Mouse (Mus musculus): ENCODE results near the gene Ccdc182. TPM values are rescaled to one million over a fixed set of nuclear protein-coding genes. Genes with fewer than 3 reads are reported as not detected.

The Ccdc182 gene
- total RNA-seq (2014; rRNA removed) (not detected in 2 replicates), polyA plus RNA-seq (2015; fragmentation: Nextera tagmentation; extraction: Ambion mirVana) (0.15 TPM in 1 of 2 replicates, not detected in the other)

DNA sequence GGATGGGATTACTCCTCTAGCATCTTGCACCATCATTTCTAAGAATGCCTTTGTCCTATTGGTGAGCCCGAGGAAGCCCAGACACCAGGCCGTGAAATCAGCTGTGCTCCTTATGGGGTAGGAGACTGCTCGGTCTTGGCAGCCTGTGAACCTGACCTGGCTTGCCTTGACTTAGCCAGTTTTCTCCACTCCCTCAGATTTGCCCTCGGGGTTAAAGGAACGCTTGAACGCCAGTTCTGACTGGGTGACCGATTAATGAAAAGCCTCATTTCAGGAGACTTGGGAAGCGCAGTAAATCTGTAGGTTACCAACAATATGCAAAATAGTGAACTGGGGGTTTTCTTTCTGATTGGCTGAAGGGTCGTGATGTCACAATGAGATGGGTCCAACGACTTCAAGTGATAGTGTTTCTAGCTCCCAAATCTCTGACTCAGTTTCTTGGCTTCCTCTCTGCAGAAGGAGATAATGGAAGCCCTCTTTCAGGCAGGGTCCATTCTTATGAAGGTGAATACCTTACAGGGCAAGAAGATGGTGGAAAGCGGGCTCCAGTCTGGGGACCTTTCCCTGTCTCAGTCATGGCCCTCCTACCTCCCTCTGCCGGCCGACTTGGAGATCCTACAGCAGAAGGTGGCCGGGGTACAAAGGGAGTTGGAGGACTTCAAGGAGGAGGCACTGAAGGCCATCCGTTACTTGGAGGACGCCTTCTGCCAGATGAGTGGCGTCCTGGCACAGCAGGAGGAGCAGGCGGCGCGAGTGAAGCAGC is at the start of gene Ccdc182:
Gene Ccdc182, plus strand, starts transcription at position 428 of the 763 bp plus-strand sequence.
- 33% methylated on average over 20 of the region's 20 CpGs for WGBS
- DNase-seq (ENCODE audit: low spot score) = no peak
- Histone ChIP-seq H3K27ac (no peak within 1 kb of the TSS), H3K9me3 (ENCODE audit: low read length) (no peaks in the 10 kb centered on the region), H3K27me3 (ENCODE audit: insufficient read depth, low read length) (no peaks in the 10 kb centered on the region), H3K36me3 (ENCODE audit: insufficient read depth, low read length) (no peaks in the 10 kb centered on the region), H3K9ac (replicated peaks; ENCODE audit: low read length) (no peak within 1 kb of the TSS), H3K4me3 (ENCODE audit: low read length) (peak within 1 kb of the TSS; percentile 12; the same call in 1 of the 2 replicates), H3K4me1 (ENCODE audit: insufficient read depth, low read length) (peaks cover 8% of the 10 kb centered on the region; the same call in 1 of the 2 replicates), H3K4me2 (ENCODE audit: low read depth, low read length) (peak within 1 kb of the TSS; percentile 38)
- TF ChIP-seq CTCF (IDR thresholded peaks at IDR 0.05; ENCODE audit: low read depth) = peak; percentile 46
- no peak for ATAC-seq

DNA sequence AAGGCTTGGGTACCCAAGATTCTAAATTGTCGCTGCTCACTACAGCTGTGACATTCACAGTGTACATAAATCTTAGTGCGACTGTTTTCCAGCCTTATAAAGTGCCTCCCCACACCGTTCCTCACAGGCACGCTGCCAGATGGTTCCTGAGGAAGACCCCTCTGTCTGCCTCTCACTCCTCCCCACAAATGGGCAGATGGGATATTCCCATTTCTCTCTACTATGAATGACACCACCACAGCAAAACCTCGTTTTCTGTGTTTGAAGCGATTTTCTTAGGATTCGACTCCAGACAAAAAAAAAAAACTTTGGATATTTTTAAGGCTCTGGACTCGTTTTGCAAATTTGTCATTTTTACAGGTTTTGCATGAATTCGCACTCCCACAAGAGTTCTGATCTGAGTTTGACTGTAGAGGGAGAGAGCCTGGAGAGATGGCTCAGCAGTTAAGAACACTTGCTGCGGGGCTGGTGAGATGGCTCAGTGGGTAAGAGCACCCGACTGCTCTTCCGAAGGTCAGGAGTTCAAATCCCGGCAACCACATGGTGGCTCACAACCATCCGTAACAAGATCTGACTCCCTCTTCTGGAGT is 48.2 kb upstream of the Ccdc182 start:
- Histone ChIP-seq H3K9ac (replicated peaks; ENCODE audit: low read length) (no peak overlapping the region), H3K9me3 (ENCODE audit: low read length) (no peaks in the 10 kb centered on the region), H3K27ac (no peak overlapping the region), H3K4me3 (ENCODE audit: low read length) (no peak overlapping the region), H3K4me2 (ENCODE audit: low read depth, low read length) (no peak overlapping the region), H3K27me3 (ENCODE audit: insufficient read depth, low read length) (no peaks in the 10 kb centered on the region; the same call in 1 of the 2 replicates), H3K4me1 (ENCODE audit: insufficient read depth, low read length) (peaks cover 7% of the 10 kb centered on the region), H3K36me3 (ENCODE audit: insufficient read depth, low read length) (no peaks in the 10 kb centered on the region)
- 76% methylated on average over 14 of the region's 14 CpGs for WGBS
- DNase-seq (ENCODE audit: low spot score) (no peak), ATAC-seq (no peak)
- TF ChIP-seq CTCF (IDR thresholded peaks at IDR 0.05; ENCODE audit: low read depth) = no peak

DNA sequence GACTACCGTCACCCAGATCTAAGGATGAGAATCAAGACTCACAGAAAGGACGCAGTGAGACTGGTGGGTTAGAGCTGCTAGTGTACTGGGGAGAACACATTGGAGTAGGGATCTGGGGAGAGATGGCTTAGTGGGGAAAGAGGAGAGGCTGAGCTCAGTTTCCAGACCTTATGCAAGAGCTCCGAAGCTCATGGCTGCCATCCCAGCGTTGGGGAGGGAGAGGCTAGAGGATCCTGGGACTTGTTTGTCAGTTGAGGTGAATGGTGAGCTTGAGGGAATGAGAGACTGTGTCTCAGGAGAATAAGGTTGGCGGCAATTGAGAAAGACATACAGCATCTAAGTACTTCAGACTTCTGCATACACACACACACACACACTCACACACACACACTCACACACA is 45.2 kb upstream of the Ccdc182 start:
- Histone ChIP-seq H3K9me3 (ENCODE audit: low read length) (no peaks in the 10 kb centered on the region), H3K9ac (replicated peaks; ENCODE audit: low read length) (no peak overlapping the region), H3K4me1 (ENCODE audit: insufficient read depth, low read length) (peaks cover 15% of the 10 kb centered on the region), H3K4me2 (ENCODE audit: low read depth, low read length) (no peak overlapping the region), H3K27me3 (ENCODE audit: insufficient read depth, low read length) (no peaks in the 10 kb centered on the region; the same call in 1 of the 2 replicates), H3K4me3 (ENCODE audit: low read length) (no peak overlapping the region), H3K27ac (no peak overlapping the region), H3K36me3 (ENCODE audit: insufficient read depth, low read length) (no peaks in the 10 kb centered on the region)
- whole genome bisulfite sequencing = 53% methylated on average over 5 of the region's 5 CpGs
- ATAC-seq (no peak), DNase-seq (ENCODE audit: low spot score) (no peak)
- TF ChIP-seq CTCF (IDR thresholded peaks at IDR 0.05; ENCODE audit: low read depth) = no peak

DNA sequence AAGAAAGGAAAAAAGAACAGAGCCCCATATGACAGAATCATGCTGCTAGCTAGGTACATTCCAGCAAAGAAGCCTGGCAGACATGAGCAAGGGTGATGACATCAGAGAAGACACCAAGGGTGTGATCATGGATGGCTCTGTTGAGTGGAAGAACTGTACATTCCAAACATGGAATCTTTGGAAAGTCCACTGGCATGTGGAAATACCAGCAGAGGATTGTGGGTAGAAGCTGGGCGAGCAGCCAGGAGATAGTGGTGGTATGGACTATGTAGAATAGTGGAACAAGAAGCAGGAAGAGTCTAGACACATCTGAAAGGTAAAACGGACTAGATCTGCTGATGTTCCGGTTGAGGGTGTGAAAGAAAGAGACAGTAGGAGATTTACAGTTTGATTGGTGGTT is 43.3 kb upstream of the Ccdc182 start:
- no peak overlapping the region for H3K27ac ChIP-seq
- H3K4me2 ChIP-seq (ENCODE audit: low read depth, low read length) = no peak overlapping the region
- H3K4me1 ChIP-seq (ENCODE audit: insufficient read depth, low read length) = peaks cover 20% of the 10 kb centered on the region
- ATAC-seq (no peak), DNase-seq (ENCODE audit: low spot score) (no peak)
- H3K27me3 ChIP-seq (ENCODE audit: insufficient read depth, low read length) = no peaks in the 10 kb centered on the region; the same call in 1 of the 2 replicates
- 89% methylated on average over 3 of the region's 3 CpGs for WGBS
- no peak overlapping the region for H3K4me3 ChIP-seq (ENCODE audit: low read length)
- H3K9ac ChIP-seq (replicated peaks; ENCODE audit: low read length) = no peak overlapping the region
- H3K9me3 ChIP-seq (ENCODE audit: low read length) = no peaks in the 10 kb centered on the region
- no peaks in the 10 kb centered on the region for H3K36me3 ChIP-seq (ENCODE audit: insufficient read depth, low read length)
- no peak for TF ChIP-seq CTCF (IDR thresholded peaks at IDR 0.05; ENCODE audit: low read depth)

DNA sequence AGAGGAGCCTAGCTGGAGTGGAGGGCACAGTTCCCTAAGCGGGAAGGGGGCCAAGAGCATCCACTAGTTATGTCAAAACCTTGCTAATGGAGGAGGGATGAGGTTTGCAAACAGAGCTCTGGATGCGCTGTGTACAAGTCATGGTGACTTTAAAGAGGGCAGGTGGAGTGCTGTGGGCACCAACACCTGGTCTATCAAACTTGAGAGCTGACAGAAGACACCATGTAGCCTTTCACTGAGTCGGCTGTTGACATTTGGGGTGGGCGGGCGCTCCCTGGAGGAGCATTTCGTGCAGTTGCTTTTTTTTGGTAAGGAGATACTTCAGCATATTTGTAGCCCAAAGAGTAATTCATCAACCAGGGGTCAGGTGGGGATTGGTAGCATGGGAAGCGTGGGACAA is 42.6 kb upstream of the Ccdc182 start:
- H3K27ac ChIP-seq = no peak overlapping the region
- no peaks in the 10 kb centered on the region for H3K9me3 ChIP-seq (ENCODE audit: low read length)

DNA sequence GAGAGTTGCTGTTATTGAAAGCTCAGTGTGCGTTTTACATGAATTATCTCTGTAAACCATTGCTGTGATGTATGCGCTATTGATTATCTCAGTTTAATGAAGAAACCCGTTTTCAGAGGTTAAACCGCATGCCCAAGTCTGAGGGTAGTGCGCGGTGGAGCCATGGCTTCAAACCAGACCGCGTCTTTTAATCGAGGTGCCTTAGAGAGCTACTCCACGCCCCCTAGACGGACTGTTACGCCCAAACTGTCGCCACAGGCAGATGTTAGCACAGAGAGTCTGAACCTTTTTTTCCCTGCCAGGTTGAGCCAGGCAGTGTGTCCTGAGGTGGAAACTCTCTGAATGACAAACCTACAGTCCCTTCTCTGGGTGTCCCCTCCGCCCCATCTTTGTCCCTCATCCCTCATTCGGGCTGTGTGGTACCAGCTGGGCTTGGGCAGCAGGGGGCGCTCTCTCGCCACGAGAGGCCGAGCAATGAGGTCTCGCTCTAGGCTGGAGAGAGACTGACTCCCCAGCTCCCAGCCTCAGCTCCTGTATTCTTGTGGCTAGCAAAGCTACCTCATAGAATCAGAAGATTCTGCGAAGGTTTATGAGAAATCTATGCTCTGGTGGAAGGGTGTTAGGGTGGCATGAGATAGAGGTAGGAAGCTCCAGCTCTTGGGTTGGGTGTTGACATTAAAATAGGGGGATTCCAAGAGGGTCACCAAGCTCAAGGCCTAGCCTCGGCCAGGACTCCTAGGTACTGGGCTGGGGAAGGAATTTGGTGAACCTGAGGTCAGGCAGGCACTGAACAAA is 41.7 kb upstream of the Ccdc182 start:
- H3K9me3 ChIP-seq (ENCODE audit: low read length) = no peaks in the 10 kb centered on the region
- peak; percentile 93 for ATAC-seq
- 13% methylated on average over 22 of the region's 22 CpGs for WGBS
- H3K27me3 ChIP-seq (ENCODE audit: insufficient read depth, low read length) = no peaks in the 10 kb centered on the region; the same call in 1 of the 2 replicates
- peaks cover 20% of the 10 kb centered on the region for H3K4me1 ChIP-seq (ENCODE audit: insufficient read depth, low read length)
- peak; percentile 99 for TF ChIP-seq CTCF (IDR thresholded peaks at IDR 0.05; ENCODE audit: low read depth)
- peak overlapping the region; percentile 64 for H3K27ac ChIP-seq
- peak; percentile 92 for DNase-seq (ENCODE audit: low spot score)
- H3K36me3 ChIP-seq (ENCODE audit: insufficient read depth, low read length) = no peaks in the 10 kb centered on the region
- H3K9ac ChIP-seq (replicated peaks; ENCODE audit: low read length) = no peak overlapping the region
- H3K4me2 ChIP-seq (ENCODE audit: low read depth, low read length) = peak overlapping the region; percentile 40
- H3K4me3 ChIP-seq (ENCODE audit: low read length) = no peak overlapping the region

More for the DNA sequence above, 42.6 kb upstream of the Ccdc182 start:
- no peak for DNase-seq (ENCODE audit: low spot score)
- H3K4me3 ChIP-seq (ENCODE audit: low read length) = no peak overlapping the region
- H3K27me3 ChIP-seq (ENCODE audit: insufficient read depth, low read length) = no peaks in the 10 kb centered on the region; the same call in 1 of the 2 replicates
- no peak overlapping the region for H3K9ac ChIP-seq (replicated peaks; ENCODE audit: low read length)
- TF ChIP-seq CTCF (IDR thresholded peaks at IDR 0.05; ENCODE audit: low read depth) = no peak
- 71% methylated on average over 7 of the region's 7 CpGs for whole genome bisulfite sequencing
- no peaks in the 10 kb centered on the region for H3K36me3 ChIP-seq (ENCODE audit: insufficient read depth, low read length)
- H3K4me2 ChIP-seq (ENCODE audit: low read depth, low read length) = no peak overlapping the region
- no peak for ATAC-seq
- H3K4me1 ChIP-seq (ENCODE audit: insufficient read depth, low read length) = peaks cover 20% of the 10 kb centered on the region
